Mouse (Mus musculus): ENCODE results near the gene Kalrn. TPM values are rescaled to one million over a fixed set of nuclear protein-coding genes. Genes with fewer than 3 reads are reported as not detected.

Gene Kalrn
- polyA plus RNA-seq, 1 experiment from 2014 or later = 39.2 TPM

GRCm38 (mm10) chr16:34521061-34521460 lies 52.3 kb downstream of the Kalrn start:
- WGBS = 24% methylated on average over 5 of the region's 5 CpGs

GRCm38 (mm10) chr16:34516891-34517398 lies 56.4 kb downstream of the Kalrn start:
- no peak overlapping the region for H3K27ac ChIP-seq
- no peak for ATAC-seq (replicated peaks)
- H3K27me3 ChIP-seq (replicated peaks) = no peaks in the 10 kb centered on the region
- H3K4me3 ChIP-seq = no peak overlapping the region
- no peaks in the 10 kb centered on the region for H3K36me3 ChIP-seq (replicated peaks)
- no peak overlapping the region for H3K9ac ChIP-seq
- H3K4me1 ChIP-seq = peaks cover 53% of the 10 kb centered on the region
- 68% methylated on average over 12 of the region's 12 CpGs for WGBS
- H3K4me2 ChIP-seq = no peak overlapping the region
- no peaks in the 10 kb centered on the region for H3K9me3 ChIP-seq

More at GRCm38 (mm10) chr16:34521061-34521460, 52.3 kb downstream of the Kalrn start:
- no peaks in the 10 kb centered on the region for H3K9me3 ChIP-seq
- peaks cover 39% of the 10 kb centered on the region for H3K4me1 ChIP-seq
- H3K36me3 ChIP-seq (replicated peaks) = no peaks in the 10 kb centered on the region
- H3K27me3 ChIP-seq (replicated peaks) = no peaks in the 10 kb centered on the region
- ATAC-seq (replicated peaks) = no peak
- H3K27ac ChIP-seq = no peak overlapping the region
- H3K4me3 ChIP-seq = no peak overlapping the region
- H3K4me2 ChIP-seq = no peak overlapping the region
- no peak overlapping the region for H3K9ac ChIP-seq

- no peak overlapping the region for H3K4me2 ChIP-seq
- WGBS = 77% methylated on average over 4 of the region's 4 CpGs
- ATAC-seq (replicated peaks) = no peak
- H3K27ac ChIP-seq = no peak overlapping the region
- peaks cover 61% of the 10 kb centered on the region for H3K4me1 ChIP-seq
- no peaks in the 10 kb centered on the region for H3K36me3 ChIP-seq (replicated peaks)
- H3K9ac ChIP-seq = no peak overlapping the region
- H3K9me3 ChIP-seq = no peaks in the 10 kb centered on the region
- no peak overlapping the region for H3K4me3 ChIP-seq
- H3K27me3 ChIP-seq (replicated peaks) = no peaks in the 10 kb centered on the region
These were observed 57.8 kb downstream of the Kalrn start for GRCm38 (mm10) chr16:34515485-34515884.

GRCm38 (mm10) chr16:34513956-34514593 lies 59.3 kb downstream of the Kalrn start:
- Histone ChIP-seq H3K9me3 (no peaks in the 10 kb centered on the region), H3K27ac (no peak overlapping the region), H3K4me2 (no peak overlapping the region), H3K27me3 (replicated peaks) (no peaks in the 10 kb centered on the region), H3K4me3 (no peak overlapping the region), H3K4me1 (peaks cover 62% of the 10 kb centered on the region), H3K9ac (no peak overlapping the region), H3K36me3 (replicated peaks) (no peaks in the 10 kb centered on the region)
- WGBS = 36% methylated on average over 13 of the region's 13 CpGs
- 0 out of 2 replicates have a peak, but pooled peaks have one; percentile 20 for ATAC-seq (replicated peaks)

GRCm38 (mm10) chr16:34512326-34512725 lies 61.0 kb downstream of the Kalrn start:
- 82% methylated on average over 4 of the region's 4 CpGs for WGBS
- H3K36me3 ChIP-seq (replicated peaks) = no peaks in the 10 kb centered on the region
- H3K27me3 ChIP-seq (replicated peaks) = no peaks in the 10 kb centered on the region
- peaks cover 53% of the 10 kb centered on the region for H3K4me1 ChIP-seq
- no peak for ATAC-seq (replicated peaks)
- no peak overlapping the region for H3K27ac ChIP-seq
- H3K9ac ChIP-seq = no peak overlapping the region
- no peak overlapping the region for H3K4me2 ChIP-seq
- no peak overlapping the region for H3K4me3 ChIP-seq
- no peaks in the 10 kb centered on the region for H3K9me3 ChIP-seq

GRCm38 (mm10) chr16:34508125-34508524 lies 65.2 kb downstream of the Kalrn start:
- H3K4me2 ChIP-seq = no peak overlapping the region
- no peaks in the 10 kb centered on the region for H3K27me3 ChIP-seq (replicated peaks)
- WGBS = 82% methylated on average over 1 of the region's 1 CpGs
- ATAC-seq (replicated peaks) = no peak
- no peak overlapping the region for H3K4me3 ChIP-seq
- no peak overlapping the region for H3K9ac ChIP-seq
- H3K4me1 ChIP-seq = peaks cover 24% of the 10 kb centered on the region
- H3K27ac ChIP-seq = no peak overlapping the region
- no peaks in the 10 kb centered on the region for H3K9me3 ChIP-seq
- H3K36me3 ChIP-seq (replicated peaks) = no peaks in the 10 kb centered on the region

GRCm38 (mm10) chr16:34506048-34506447 lies 67.3 kb downstream of the Kalrn start:
- WGBS = 91% methylated on average over 2 of the region's 2 CpGs

GRCm38 (mm10) chr16:34504250-34504649 lies 69.1 kb downstream of the Kalrn start:
- Histone ChIP-seq H3K27ac (no peak overlapping the region), H3K36me3 (replicated peaks) (no peaks in the 10 kb centered on the region), H3K4me3 (no peak overlapping the region), H3K9ac (no peak overlapping the region), H3K4me1 (0 out of 2 replicates have a peak, but pooled peaks cover 8% of the 10 kb centered on the region), H3K4me2 (no peak overlapping the region), H3K27me3 (replicated peaks) (no peaks in the 10 kb centered on the region), H3K9me3 (no peaks in the 10 kb centered on the region)
- ATAC-seq (replicated peaks) = no peak
- WGBS = 91% methylated on average over 10 of the region's 10 CpGs

More at GRCm38 (mm10) chr16:34506048-34506447, 67.3 kb downstream of the Kalrn start:
- H3K9me3 ChIP-seq = no peaks in the 10 kb centered on the region
- no peak overlapping the region for H3K27ac ChIP-seq
- peaks cover 14% of the 10 kb centered on the region; the same call in 1 of the 2 replicates for H3K4me1 ChIP-seq
- H3K9ac ChIP-seq = no peak overlapping the region
- H3K36me3 ChIP-seq (replicated peaks) = no peaks in the 10 kb centered on the region
- no peak overlapping the region for H3K4me2 ChIP-seq
- no peak for ATAC-seq (replicated peaks)
- H3K4me3 ChIP-seq = no peak overlapping the region
- no peaks in the 10 kb centered on the region for H3K27me3 ChIP-seq (replicated peaks)

GRCm38 (mm10) chr16:34502110-34502509 lies 71.2 kb downstream of the Kalrn start:
- Histone ChIP-seq H3K4me2 (no peak overlapping the region), H3K36me3 (replicated peaks) (no peaks in the 10 kb centered on the region), H3K4me3 (no peak overlapping the region), H3K27ac (no peak overlapping the region), H3K9me3 (no peaks in the 10 kb centered on the region), H3K27me3 (replicated peaks) (no peaks in the 10 kb centered on the region), H3K9ac (no peak overlapping the region), H3K4me1 (no peaks in the 10 kb centered on the region)
- ATAC-seq (replicated peaks) = no peak

- Histone ChIP-seq H3K9me3 (no peaks in the 10 kb centered on the region), H3K4me1 (peaks cover 10% of the 10 kb centered on the region), H3K27ac (no peak overlapping the region), H3K27me3 (replicated peaks) (no peaks in the 10 kb centered on the region), H3K4me3 (no peak overlapping the region), H3K9ac (no peak overlapping the region), H3K4me2 (no peak overlapping the region), H3K36me3 (replicated peaks) (no peaks in the 10 kb centered on the region)
- WGBS = 96% methylated on average over 1 of the region's 1 CpGs
- ATAC-seq (replicated peaks) = no peak
These were observed 78.6 kb downstream of the Kalrn start for GRCm38 (mm10) chr16:34494741-34495140.

GRCm38 (mm10) chr16:34493914-34494313 lies 79.4 kb downstream of the Kalrn start:
- H3K9me3 ChIP-seq = no peaks in the 10 kb centered on the region
- H3K4me3 ChIP-seq = no peak overlapping the region
- WGBS = 77% methylated on average over 3 of the region's 3 CpGs
- H3K9ac ChIP-seq = no peak overlapping the region
- H3K27ac ChIP-seq = no peak overlapping the region
- no peak for ATAC-seq (replicated peaks)
- H3K4me2 ChIP-seq = no peak overlapping the region
- H3K36me3 ChIP-seq (replicated peaks) = no peaks in the 10 kb centered on the region
- H3K4me1 ChIP-seq = peaks cover 10% of the 10 kb centered on the region
- H3K27me3 ChIP-seq (replicated peaks) = no peaks in the 10 kb centered on the region

- no peak for ATAC-seq (replicated peaks)
- WGBS = 64% methylated on average over 8 of the region's 8 CpGs
- no peak overlapping the region for H3K27ac ChIP-seq
- H3K4me1 ChIP-seq = peaks cover 14% of the 10 kb centered on the region
- H3K9me3 ChIP-seq = no peaks in the 10 kb centered on the region
- no peaks in the 10 kb centered on the region for H3K27me3 ChIP-seq (replicated peaks)
- no peak overlapping the region for H3K4me3 ChIP-seq
- H3K9ac ChIP-seq = no peak overlapping the region
- no peak overlapping the region for H3K4me2 ChIP-seq
- no peaks in the 10 kb centered on the region for H3K36me3 ChIP-seq (replicated peaks)
These were observed 82.1 kb downstream of the Kalrn start for GRCm38 (mm10) chr16:34491225-34491624.

GRCm38 (mm10) chr16:34490506-34490905 lies 82.8 kb downstream of the Kalrn start:
- H3K27ac ChIP-seq = no peak overlapping the region
- no peaks in the 10 kb centered on the region for H3K9me3 ChIP-seq
- no peak overlapping the region for H3K9ac ChIP-seq
- H3K4me2 ChIP-seq = no peak overlapping the region
- peaks cover 21% of the 10 kb centered on the region for H3K4me1 ChIP-seq
- 57% methylated on average over 8 of the region's 8 CpGs for WGBS
- no peaks in the 10 kb centered on the region for H3K36me3 ChIP-seq (replicated peaks)
- no peak for ATAC-seq (replicated peaks)
- H3K27me3 ChIP-seq (replicated peaks) = no peaks in the 10 kb centered on the region
- H3K4me3 ChIP-seq = no peak overlapping the region

Measured in midbrain, embryonic 15.5 days (tissue).